Mouse (Mus musculus) stomach, postnatal 0 days (tissue): ENCODE measurements around the gene Myrip. TPM values are rescaled to one million over a fixed set of nuclear protein-coding genes. Genes with fewer than 3 reads are reported as not detected.
"Not testable (repeated sequence)": the region's sequence is repeated elsewhere in the genome, so short reads cannot be mapped to it uniquely, and the experiment has no call there.

Experiments
- ATAC-seq: fragments of 200-750 bp; cut with Nextera tagmentation; 2 replicates; pipeline ENCODE4 v1.8.0; 2017; ENCODE audit not compliant: low FRiP score, low TSS enrichment
- DNase-seq: peaks from one replicate; pipeline ENCODE4 v3.0.0-alpha.2; 2016; ENCODE audit warnings: low spot score
- H3K27ac ChIP-seq: fragments of 300-500 bp; sonication (generic); replicated peaks from 2 replicates; pipeline ENCODE4 v1.5.1; 2014; ENCODE audit warnings: mild to moderate bottlenecking, control low read depth
- H3K27me3 ChIP-seq: fragments of 300-500 bp; sonication (generic); 2 replicates; pipeline ENCODE4 v1.6.1; 2014; ENCODE audit warnings: low read length; ENCODE audit not compliant: control insufficient read depth, insufficient read depth
- H3K36me3 ChIP-seq: fragments of 300-500 bp; sonication (generic); 2 replicates; pipeline ENCODE4 v1.6.1; 2014; ENCODE audit warnings: low read length, mixed read lengths; ENCODE audit not compliant: control insufficient read depth, insufficient read depth
- H3K4me1 ChIP-seq: fragments of 300-500 bp; sonication (generic); replicated peaks from 2 replicates; pipeline ENCODE4 v1.6.1; 2014; ENCODE audit warnings: antibody characterized with exemption; ENCODE audit not compliant: control insufficient read depth, insufficient read depth
- H3K4me2 ChIP-seq: fragments of 300-500 bp; sonication (generic); replicated peaks from 2 replicates; pipeline ENCODE4 v1.6.1; 2014; ENCODE audit warnings: low read depth, mild to moderate bottlenecking, control low read depth, moderate library complexity
- H3K4me3 ChIP-seq: fragments of 300-500 bp; sonication (generic); 2 replicates; pipeline ENCODE4 v1.5.1; 2014; ENCODE audit warnings: low read depth, low read length, control low read depth
- H3K9ac ChIP-seq: fragments of 300-500 bp; sonication (generic); 2 replicates; pipeline ENCODE4 v1.6.1; 2014; ENCODE audit warnings: mild to moderate bottlenecking, low read length, control low read depth, mixed read lengths
- H3K9me3 ChIP-seq: fragments of 300-500 bp; sonication (generic); 2 replicates; pipeline ENCODE4 v1.6.1; 2016; ENCODE audit warnings: low read length; ENCODE audit not compliant: control insufficient read depth
- CTCF ChIP-seq: IDR thresholded peaks from 2 replicates; pipeline ENCODE4 v1.5.1; 2016; ENCODE audit warnings: antibody characterized with exemption, low read depth, mild to moderate bottlenecking, moderate library complexity
- EP300 ChIP-seq: optimal IDR thresholded peaks from 2 replicates; pipeline ENCODE3; 2016; ENCODE audit warnings: antibody characterized with exemption
- WGBS: fragments of 180-500 bp; shearing (Covaris S2); extraction: QIAGEN DNeasy Blood & Tissue Kit; methylation state at CpG from one replicate; pipeline ENCODE4 v1.1.7; 2014; 5-methylcytosine and 5-hydroxymethylcytosine counted together
- polyA plus RNA-seq: library from polyadenylated mRNA; unstranded; fragments of >200 nt; fragmentation: Nextera tagmentation; extraction: Ambion mirVana; gene quantifications from 2 replicates; pipeline ENCODE4 v1.2.1, GENCODE M21; 2015

Gene Myrip
- polyA plus RNA-seq, result 0.38 and 0.42 TPM in 2 replicates

- H3K9me3 ChIP-seq, H3K4me2 ChIP-seq, H3K27me3 ChIP-seq, H3K36me3 ChIP-seq, H3K27ac ChIP-seq, H3K4me1 ChIP-seq, H3K9ac ChIP-seq, DNase-seq, ATAC-seq, H3K4me3 ChIP-seq: not testable (repeated sequence)
- WGBS, result 100% methylated on average over 1 of the region's 1 CpGs
Observed at GRCm38 (mm10) chr9:120301213-120301612, at the start of gene Myrip. Myrip (plus strand) TSS chr9:120301513.

- no peak for ATAC-seq
- no peak overlapping the region for H3K27ac ChIP-seq
- no peaks in the 10 kb centered on the region for H3K4me1 ChIP-seq
- WGBS, result 44% methylated on average over 8 of the region's 8 CpGs
- H3K4me2 ChIP-seq, result no peak overlapping the region
- TF ChIP-seq CTCF, result no peak
- no peak for TF ChIP-seq EP300
- no peak for DNase-seq
- no peak overlapping the region for H3K9ac ChIP-seq
- no peaks in the 10 kb centered on the region for H3K27me3 ChIP-seq
- no peaks in the 10 kb centered on the region for H3K9me3 ChIP-seq
- no peaks in the 10 kb centered on the region for H3K36me3 ChIP-seq
- H3K4me3 ChIP-seq, result no peak overlapping the region
Observed at GRCm38 (mm10) chr9:120259805-120260204, 41.5 kb upstream of the Myrip start.

GRCm38 (mm10) chr9:120263994-120264393, 37.3 kb upstream of the Myrip start:
- no peak overlapping the region for H3K4me3 ChIP-seq
- H3K4me1 ChIP-seq, result no peaks in the 10 kb centered on the region
- ATAC-seq, result no peak
- no peak for DNase-seq
- H3K9ac ChIP-seq, result no peak overlapping the region
- H3K36me3 ChIP-seq, result no peaks in the 10 kb centered on the region
- H3K4me2 ChIP-seq, result no peak overlapping the region
- H3K9me3 ChIP-seq, result no peaks in the 10 kb centered on the region
- H3K27ac ChIP-seq, result no peak overlapping the region
- no peaks in the 10 kb centered on the region for H3K27me3 ChIP-seq
- WGBS, result 57% methylated on average over 5 of the region's 5 CpGs
- TF ChIP-seq EP300 (no peak), CTCF (no peak)

GRCm38 (mm10) chr9:120273083-120273482, 28.2 kb upstream of the Myrip start:
- no peak for ATAC-seq
- Histone ChIP-seq H3K4me1 (no peaks in the 10 kb centered on the region), H3K4me3 (no peak overlapping the region), H3K4me2 (no peak overlapping the region), H3K27ac (no peak overlapping the region), H3K36me3 (no peaks in the 10 kb centered on the region), H3K9ac (no peak overlapping the region), H3K27me3 (no peaks in the 10 kb centered on the region), H3K9me3 (no peaks in the 10 kb centered on the region)
- no peak for TF ChIP-seq EP300
- no peak for TF ChIP-seq CTCF
- WGBS, result 73% methylated on average over 8 of the region's 8 CpGs
- DNase-seq, result no peak

- ATAC-seq (no peak), DNase-seq (no peak)
- no peak for TF ChIP-seq CTCF
- TF ChIP-seq EP300, result no peak
- no peak overlapping the region for H3K4me2 ChIP-seq
- H3K9me3 ChIP-seq, result no peaks in the 10 kb centered on the region
- H3K27me3 ChIP-seq, result no peaks in the 10 kb centered on the region
- no peak overlapping the region for H3K9ac ChIP-seq
- H3K36me3 ChIP-seq, result no peaks in the 10 kb centered on the region
- H3K4me1 ChIP-seq, result no peaks in the 10 kb centered on the region
- 67% methylated on average over 7 of the region's 7 CpGs for WGBS
- H3K4me3 ChIP-seq, result no peak overlapping the region
- no peak overlapping the region for H3K27ac ChIP-seq
Observed at GRCm38 (mm10) chr9:120275226-120275625, 26.1 kb upstream of the Myrip start.

- Histone ChIP-seq H3K36me3 (no peaks in the 10 kb centered on the region), H3K4me3 (no peak overlapping the region), H3K4me1 (no peaks in the 10 kb centered on the region), H3K9me3 (no peaks in the 10 kb centered on the region), H3K9ac (no peak overlapping the region), H3K27ac (no peak overlapping the region), H3K4me2 (no peak overlapping the region), H3K27me3 (no peaks in the 10 kb centered on the region)
- WGBS, result 86% methylated on average over 12 of the region's 12 CpGs
- TF ChIP-seq EP300 (no peak), CTCF (no peak)
- ATAC-seq (no peak), DNase-seq (no peak)
Observed at GRCm38 (mm10) chr9:120281147-120281546, 20.2 kb upstream of the Myrip start.
